Mouse (Mus musculus): ENCODE measurements at regions not wholly inside any gene's neighbourhood (a gene's known extent, or its start where the extent isn't known, plus 50 kb on each side); places are given as distances from the start of the nearest gene placed in this dataset.
"Not testable (repeated sequence)": the region's sequence is repeated elsewhere in the genome, so short reads cannot be mapped to it uniquely, and the experiment has no call there.

- peak; percentile 44; the same call in 1 of the 2 replicates for ATAC-seq
- Histone ChIP-seq H3K4me3 (ENCODE audit: low read depth, low read length) (no peak overlapping the region), H3K27me3 (replicated peaks; ENCODE audit: control insufficient read depth, insufficient read depth, low read length) (no peaks in the 10 kb centered on the region), H3K36me3 (ENCODE audit: control insufficient read depth, insufficient read depth, low read length) (no peaks in the 10 kb centered on the region), H3K4me2 (ENCODE audit: low read length) (no peak overlapping the region), H3K4me1 (ENCODE audit: control insufficient read depth, insufficient read depth, low read length) (no peaks in the 10 kb centered on the region), H3K27ac (ENCODE audit: low read depth, low read length) (no peak overlapping the region), H3K9me3 (replicated peaks; ENCODE audit: control insufficient read depth, low read length) (no peaks in the 10 kb centered on the region), H3K9ac (ENCODE audit: low read length) (no peak overlapping the region)
- WGBS, result 26% methylated on average over 3 of the region's 3 CpGs
- peak; percentile 73 for DNase-seq (ENCODE audit: low spot score)
Measured at GRCm38 (mm10) chr3:7306800-7307199, 686.6 kb upstream of the 1700008P02Rik start.

GRCm38 (mm10) chr3:7298511-7298910 is 678.3 kb upstream of the 1700008P02Rik start:
- no peak overlapping the region for H3K4me3 ChIP-seq (ENCODE audit: low read depth, low read length)
- H3K9me3 ChIP-seq (replicated peaks; ENCODE audit: control insufficient read depth, low read length), result no peaks in the 10 kb centered on the region
- H3K27ac ChIP-seq (ENCODE audit: low read depth, low read length), result no peak overlapping the region
- WGBS, result 60% methylated on average over 3 of the region's 3 CpGs
- H3K27me3 ChIP-seq (replicated peaks; ENCODE audit: control insufficient read depth, insufficient read depth, low read length), result no peaks in the 10 kb centered on the region
- no peak overlapping the region for H3K4me2 ChIP-seq (ENCODE audit: low read length)
- no peaks in the 10 kb centered on the region for H3K4me1 ChIP-seq (ENCODE audit: control insufficient read depth, insufficient read depth, low read length)
- ATAC-seq (no peak), DNase-seq (ENCODE audit: low spot score) (no peak)
- H3K36me3 ChIP-seq (ENCODE audit: control insufficient read depth, insufficient read depth, low read length), result no peaks in the 10 kb centered on the region
- H3K9ac ChIP-seq (ENCODE audit: low read length), result no peak overlapping the region

- no peak overlapping the region for H3K4me3 ChIP-seq (ENCODE audit: low read depth, low read length)
- H3K4me1 ChIP-seq (ENCODE audit: control insufficient read depth, insufficient read depth, low read length), result no peaks in the 10 kb centered on the region
- no peaks in the 10 kb centered on the region for H3K36me3 ChIP-seq (ENCODE audit: control insufficient read depth, insufficient read depth, low read length)
- H3K9ac ChIP-seq (ENCODE audit: low read length), result no peak overlapping the region
- H3K9me3 ChIP-seq (replicated peaks; ENCODE audit: control insufficient read depth, low read length), result no peaks in the 10 kb centered on the region
- H3K27ac ChIP-seq (ENCODE audit: low read depth, low read length), result no peak overlapping the region
- ATAC-seq (no peak), DNase-seq (ENCODE audit: low spot score) (no peak)
- no peak overlapping the region for H3K4me2 ChIP-seq (ENCODE audit: low read length)
- no peaks in the 10 kb centered on the region for H3K27me3 ChIP-seq (replicated peaks; ENCODE audit: control insufficient read depth, insufficient read depth, low read length)
Measured at GRCm38 (mm10) chr3:7291026-7291425, 670.8 kb upstream of the 1700008P02Rik start.

- Histone ChIP-seq H3K27ac (ENCODE audit: low read depth, low read length) (no peak overlapping the region), H3K27me3 (replicated peaks; ENCODE audit: control insufficient read depth, insufficient read depth, low read length) (no peaks in the 10 kb centered on the region), H3K4me1 (ENCODE audit: control insufficient read depth, insufficient read depth, low read length) (no peaks in the 10 kb centered on the region), H3K9ac (ENCODE audit: low read length) (no peak overlapping the region), H3K9me3 (replicated peaks; ENCODE audit: control insufficient read depth, low read length) (no peaks in the 10 kb centered on the region), H3K4me2 (ENCODE audit: low read length) (no peak overlapping the region), H3K36me3 (ENCODE audit: control insufficient read depth, insufficient read depth, low read length) (no peaks in the 10 kb centered on the region), H3K4me3 (ENCODE audit: low read depth, low read length) (no peak overlapping the region)
- DNase-seq (ENCODE audit: low spot score) (no peak), ATAC-seq (no peak)
- WGBS, result 19% methylated on average over 3 of the region's 3 CpGs
Measured at GRCm38 (mm10) chr3:7257591-7257990, 637.3 kb upstream of the 1700008P02Rik start.

GRCm38 (mm10) chr3:7248337-7248736 is 628.1 kb upstream of the 1700008P02Rik start:
- WGBS, result 74% methylated on average over 4 of the region's 4 CpGs
- ATAC-seq, result no peak
- Histone ChIP-seq H3K36me3 (ENCODE audit: control insufficient read depth, insufficient read depth, low read length) (no peaks in the 10 kb centered on the region), H3K9ac (ENCODE audit: low read length) (no peak overlapping the region), H3K4me3 (ENCODE audit: low read depth, low read length) (no peak overlapping the region), H3K27me3 (replicated peaks; ENCODE audit: control insufficient read depth, insufficient read depth, low read length) (no peaks in the 10 kb centered on the region), H3K27ac (ENCODE audit: low read depth, low read length) (no peak overlapping the region), H3K9me3 (replicated peaks; ENCODE audit: control insufficient read depth, low read length) (no peaks in the 10 kb centered on the region), H3K4me1 (ENCODE audit: control insufficient read depth, insufficient read depth, low read length) (no peaks in the 10 kb centered on the region), H3K4me2 (ENCODE audit: low read length) (no peak overlapping the region)
- DNase-seq (ENCODE audit: low spot score), result no peak

GRCm38 (mm10) chr3:7229769-7230168 is 609.5 kb upstream of the 1700008P02Rik start:
- Histone ChIP-seq H3K27me3 (replicated peaks; ENCODE audit: control insufficient read depth, insufficient read depth, low read length) (no peaks in the 10 kb centered on the region), H3K9ac (ENCODE audit: low read length) (no peak overlapping the region), H3K9me3 (replicated peaks; ENCODE audit: control insufficient read depth, low read length) (no peaks in the 10 kb centered on the region), H3K27ac (ENCODE audit: low read depth, low read length) (no peak overlapping the region), H3K4me1 (ENCODE audit: control insufficient read depth, insufficient read depth, low read length) (no peaks in the 10 kb centered on the region), H3K36me3 (ENCODE audit: control insufficient read depth, insufficient read depth, low read length) (no peaks in the 10 kb centered on the region), H3K4me3 (ENCODE audit: low read depth, low read length) (no peak overlapping the region), H3K4me2 (ENCODE audit: low read length) (no peak overlapping the region)
- DNase-seq (ENCODE audit: low spot score) (no peak), ATAC-seq (no peak)
- 94% methylated on average over 2 of the region's 2 CpGs for WGBS

- not testable (repeated sequence) for H3K27ac ChIP-seq (ENCODE audit: low read depth, low read length); H3K36me3 ChIP-seq (ENCODE audit: control insufficient read depth, insufficient read depth, low read length); H3K9me3 ChIP-seq (replicated peaks; ENCODE audit: control insufficient read depth, low read length); H3K4me3 ChIP-seq (ENCODE audit: low read depth, low read length); H3K4me1 ChIP-seq (ENCODE audit: control insufficient read depth, insufficient read depth, low read length); DNase-seq (ENCODE audit: low spot score); ATAC-seq; H3K4me2 ChIP-seq (ENCODE audit: low read length); H3K9ac ChIP-seq (ENCODE audit: low read length); H3K27me3 ChIP-seq (replicated peaks; ENCODE audit: control insufficient read depth, insufficient read depth, low read length)
- WGBS, result 93% methylated on average over 1 of the region's 1 CpGs
Measured at GRCm38 (mm10) chr3:7188531-7188930, 568.3 kb upstream of the 1700008P02Rik start.

GRCm38 (mm10) chr3:7166596-7166995 is 546.4 kb upstream of the 1700008P02Rik start:
- no peaks in the 10 kb centered on the region for H3K36me3 ChIP-seq (ENCODE audit: control insufficient read depth, insufficient read depth, low read length)
- no peak overlapping the region for H3K27ac ChIP-seq (ENCODE audit: low read depth, low read length)
- H3K4me1 ChIP-seq (ENCODE audit: control insufficient read depth, insufficient read depth, low read length), result no peaks in the 10 kb centered on the region
- 51% methylated on average over 3 of the region's 3 CpGs for WGBS
- no peak overlapping the region for H3K9ac ChIP-seq (ENCODE audit: low read length)
- no peak overlapping the region for H3K4me3 ChIP-seq (ENCODE audit: low read depth, low read length)
- ATAC-seq (no peak), DNase-seq (ENCODE audit: low spot score) (no peak)
- H3K9me3 ChIP-seq (replicated peaks; ENCODE audit: control insufficient read depth, low read length), result no peaks in the 10 kb centered on the region
- no peak overlapping the region for H3K4me2 ChIP-seq (ENCODE audit: low read length)
- no peaks in the 10 kb centered on the region for H3K27me3 ChIP-seq (replicated peaks; ENCODE audit: control insufficient read depth, insufficient read depth, low read length)

GRCm38 (mm10) chr3:7138996-7139395 is 518.8 kb upstream of the 1700008P02Rik start:
- Histone ChIP-seq H3K4me1 (ENCODE audit: control insufficient read depth, insufficient read depth, low read length) (no peaks in the 10 kb centered on the region), H3K36me3 (ENCODE audit: control insufficient read depth, insufficient read depth, low read length) (no peaks in the 10 kb centered on the region), H3K27me3 (replicated peaks; ENCODE audit: control insufficient read depth, insufficient read depth, low read length) (no peaks in the 10 kb centered on the region), H3K27ac (ENCODE audit: low read depth, low read length) (no peak overlapping the region), H3K9me3 (replicated peaks; ENCODE audit: control insufficient read depth, low read length) (no peaks in the 10 kb centered on the region), H3K9ac (ENCODE audit: low read length) (no peak overlapping the region), H3K4me2 (ENCODE audit: low read length) (no peak overlapping the region), H3K4me3 (ENCODE audit: low read depth, low read length) (no peak overlapping the region)
- DNase-seq (ENCODE audit: low spot score) (no peak), ATAC-seq (no peak)
- whole genome bisulfite sequencing, result 92% methylated on average over 13 of the region's 13 CpGs
